Mouse (Mus musculus) kidney, postnatal 14 days (tissue): ENCODE measurements around the gene Hoxd4.

Source experiments
- DNase-seq: peaks from one replicate; pipeline ENCODE4 v3.0.0; 2022; ENCODE audit warnings: mixed read lengths

Hoxd4 gene

DNA sequence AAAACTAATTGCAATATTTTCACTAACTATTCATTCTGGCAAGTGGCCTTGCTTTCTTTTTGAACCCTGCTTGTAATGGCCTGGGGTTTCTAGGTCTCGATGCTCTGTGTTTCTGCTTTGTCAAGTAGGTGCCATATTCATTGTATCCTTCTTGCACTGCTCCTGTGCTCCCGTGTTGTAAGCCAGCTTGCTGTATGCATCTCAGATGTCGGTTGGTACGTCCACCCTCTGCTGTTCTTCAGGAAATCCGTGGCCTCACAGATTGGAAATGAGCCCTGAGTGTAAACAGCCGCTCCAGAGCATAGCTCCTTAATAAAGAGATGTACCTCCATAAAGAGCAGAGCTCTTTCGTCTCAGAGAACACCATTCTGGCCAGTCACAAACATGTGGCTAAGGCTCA, 4.1 kb upstream of the Hoxd4 start:
- DNase-seq = no peak

DNA sequence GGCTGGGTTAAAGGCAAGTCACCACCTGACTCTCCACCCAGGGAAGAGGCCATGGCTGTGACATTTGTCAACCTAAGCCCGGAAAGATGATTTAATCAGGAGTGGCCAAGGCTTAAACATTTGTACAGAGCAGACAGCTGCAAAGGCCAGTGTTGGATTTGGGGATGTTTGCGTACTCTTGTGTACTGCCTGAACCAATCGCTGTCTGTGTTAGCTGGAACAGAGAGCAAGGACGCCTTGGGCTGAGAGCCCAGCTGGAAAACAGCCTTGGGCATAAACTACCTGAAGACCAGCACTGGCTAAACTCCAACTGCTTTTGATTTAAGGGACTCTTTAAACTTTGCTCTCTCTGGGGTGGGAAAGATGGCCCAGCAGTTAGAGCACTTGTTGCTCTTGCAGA, 3.1 kb upstream of the Hoxd4 start:
- peak; percentile 65 for DNase-seq

DNA sequence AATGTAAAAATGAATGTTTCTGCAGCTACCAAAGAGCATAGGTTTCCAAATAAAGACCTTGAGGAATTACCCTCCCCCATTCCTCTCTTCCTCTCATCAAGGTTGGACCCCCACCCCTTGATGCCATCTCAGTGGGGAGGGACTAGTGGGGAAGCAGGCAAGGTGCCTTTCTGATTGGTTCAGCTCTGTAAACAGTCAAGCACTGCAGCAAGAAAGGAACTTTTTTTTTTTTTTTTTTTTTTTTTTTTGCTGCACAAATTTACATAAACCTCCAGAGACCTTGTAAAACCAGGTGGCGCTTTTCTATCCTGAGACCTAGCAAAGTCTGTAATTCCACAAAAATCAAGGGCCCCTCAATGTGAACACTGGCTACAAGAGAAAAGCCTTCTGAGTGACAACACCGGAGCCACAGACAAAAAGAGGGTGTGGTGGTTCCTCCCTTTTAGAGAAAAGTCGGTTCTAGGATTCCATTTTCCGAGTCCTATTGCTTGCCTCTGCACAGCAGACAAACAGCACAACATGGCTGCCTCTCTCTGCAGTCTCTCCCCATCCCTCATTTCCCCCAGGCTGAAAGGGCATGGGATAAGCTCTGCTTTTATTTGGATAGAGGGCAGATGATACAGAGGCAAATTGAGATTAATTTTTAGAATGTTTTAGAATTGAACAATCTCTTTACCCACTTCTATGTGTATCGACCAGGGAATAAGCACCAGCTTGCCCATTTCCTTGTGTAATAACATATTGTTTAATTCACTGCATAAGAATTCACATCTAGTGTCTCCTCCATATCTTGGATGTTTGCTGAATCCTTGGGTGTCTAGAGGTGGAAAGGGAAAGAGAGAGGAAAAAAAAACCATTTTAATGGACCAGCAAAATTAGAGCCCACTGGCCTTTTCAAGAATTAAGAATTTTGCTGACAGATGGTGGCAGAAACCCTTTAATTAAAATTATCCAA, 2.0 kb upstream of the Hoxd4 start:
- no peak for DNase-seq

DNA sequence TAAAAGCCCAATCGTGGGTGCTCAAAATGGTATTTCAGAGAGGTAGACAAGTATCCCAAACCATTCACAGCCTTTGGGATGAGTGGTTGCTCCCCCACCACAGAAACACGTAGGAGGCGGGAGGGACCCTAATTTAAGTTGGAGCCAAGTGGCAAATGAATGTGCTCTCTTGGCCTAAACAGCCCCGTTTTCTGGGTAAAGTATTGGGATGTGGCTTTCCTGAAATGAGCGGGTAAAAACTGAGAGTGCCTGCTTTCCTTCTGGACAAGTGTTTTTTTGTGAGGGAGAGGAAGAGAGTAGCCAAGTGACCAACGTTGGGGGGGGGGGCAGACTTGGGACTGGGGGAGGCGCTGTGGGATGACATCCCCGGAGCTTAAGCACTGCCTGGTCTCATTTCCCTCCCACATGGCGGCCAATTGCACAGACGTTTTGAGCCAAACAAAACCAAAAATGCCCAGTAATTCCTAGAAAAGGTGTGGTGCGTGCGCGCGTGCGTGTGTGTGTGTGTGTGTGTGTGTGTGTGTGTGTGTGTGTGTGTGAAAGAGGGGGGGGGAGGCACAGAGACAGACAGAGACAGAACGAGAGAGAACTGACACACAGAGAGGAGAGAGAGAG, 693 bp upstream of the Hoxd4 start:
- DNase-seq = no peak

DNA sequence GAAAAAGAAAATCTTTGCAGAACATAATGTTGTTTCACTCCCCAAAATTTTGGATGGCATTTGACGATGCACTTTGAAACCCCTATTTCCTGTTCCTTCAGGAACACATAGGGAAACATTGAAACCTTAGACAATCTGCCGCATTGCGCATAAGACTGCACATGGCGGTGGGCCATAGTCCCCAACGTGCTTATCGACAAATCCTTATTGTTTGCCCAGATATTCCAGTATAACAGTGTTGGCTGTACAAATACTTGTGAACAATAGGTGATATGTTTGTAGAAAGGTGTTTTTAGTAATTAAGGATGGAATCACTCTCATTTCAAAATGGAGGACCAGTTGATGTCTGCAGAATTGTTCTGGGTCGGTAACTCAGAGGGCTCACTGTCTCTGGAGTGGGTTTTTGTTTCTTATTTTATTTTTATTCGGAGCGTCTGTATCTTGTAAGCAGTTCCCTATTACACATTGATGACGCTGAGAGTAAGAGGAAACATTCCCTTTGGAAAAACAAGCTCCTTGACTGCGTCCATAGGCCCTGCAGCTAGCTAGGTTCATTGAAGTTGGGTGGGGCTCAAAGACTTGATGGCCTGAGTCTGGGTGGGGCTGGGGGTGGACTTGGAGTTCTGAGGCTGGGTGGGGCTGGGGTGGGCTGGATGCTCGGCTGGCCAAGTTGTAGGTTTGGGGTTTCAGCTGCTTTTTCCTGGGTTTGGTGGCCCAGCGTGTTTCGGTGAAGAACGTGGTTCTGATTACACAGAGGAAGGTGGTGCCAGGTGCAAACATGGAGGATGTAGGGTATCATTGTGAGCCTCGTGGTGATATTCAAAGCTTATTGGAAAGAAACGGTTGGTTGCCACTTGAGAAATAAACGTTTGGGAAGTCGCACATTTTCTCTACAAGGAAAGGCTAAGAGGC, 1.8 kb downstream of the Hoxd4 start:
- DNase-seq = no peak

DNA sequence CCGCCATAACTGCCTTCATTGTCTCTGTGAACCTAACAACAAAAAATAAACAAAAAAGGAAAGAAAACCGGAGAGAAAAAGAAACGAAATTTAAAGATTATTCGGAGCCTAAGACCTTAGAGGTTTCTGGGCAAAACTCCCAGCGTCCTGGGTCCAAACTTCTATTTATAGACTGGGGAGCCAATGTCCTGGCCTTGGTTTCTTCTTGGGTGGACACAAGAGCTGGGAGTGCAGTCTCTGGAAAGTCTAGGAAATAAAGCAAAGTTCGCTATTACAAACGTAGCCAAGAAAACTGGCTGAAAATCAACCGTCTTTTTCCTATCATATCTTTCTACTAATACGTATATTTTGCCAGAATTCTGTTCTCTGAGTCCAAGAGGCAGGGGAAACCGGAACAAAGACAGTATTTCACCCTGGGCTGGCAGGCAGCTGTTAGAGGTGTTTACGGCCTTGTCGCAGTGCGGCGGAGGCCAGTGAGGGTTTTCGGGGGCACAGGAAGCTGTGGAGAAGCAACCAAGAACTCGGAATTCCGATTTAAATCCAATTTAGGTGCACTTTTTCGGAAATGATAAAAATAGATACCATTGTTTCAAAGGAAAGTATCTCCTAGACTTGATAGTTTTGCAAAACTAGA, 2.5 kb downstream of the Hoxd4 start:
- no peak for DNase-seq

DNA sequence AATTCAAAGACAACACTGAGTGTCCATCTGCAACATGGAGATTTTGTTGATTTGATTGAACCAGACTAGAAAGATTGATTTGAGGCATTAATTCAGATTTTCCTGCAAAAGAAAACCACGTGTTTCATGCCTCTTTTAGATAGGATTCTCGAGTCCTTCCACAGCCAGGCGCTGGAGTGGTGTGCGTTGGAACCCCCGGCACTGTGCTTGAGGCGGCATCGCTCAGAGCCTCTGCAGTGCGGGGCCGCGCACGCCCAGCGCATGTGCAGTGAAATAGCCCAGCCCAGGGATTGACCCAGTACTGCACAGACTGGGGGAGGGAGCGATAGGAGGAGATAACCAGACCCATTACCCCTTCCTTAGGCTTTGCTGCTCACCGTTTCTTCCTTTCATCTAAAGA, 3.2 kb downstream of the Hoxd4 start:
- peak; percentile 72 for DNase-seq

DNA sequence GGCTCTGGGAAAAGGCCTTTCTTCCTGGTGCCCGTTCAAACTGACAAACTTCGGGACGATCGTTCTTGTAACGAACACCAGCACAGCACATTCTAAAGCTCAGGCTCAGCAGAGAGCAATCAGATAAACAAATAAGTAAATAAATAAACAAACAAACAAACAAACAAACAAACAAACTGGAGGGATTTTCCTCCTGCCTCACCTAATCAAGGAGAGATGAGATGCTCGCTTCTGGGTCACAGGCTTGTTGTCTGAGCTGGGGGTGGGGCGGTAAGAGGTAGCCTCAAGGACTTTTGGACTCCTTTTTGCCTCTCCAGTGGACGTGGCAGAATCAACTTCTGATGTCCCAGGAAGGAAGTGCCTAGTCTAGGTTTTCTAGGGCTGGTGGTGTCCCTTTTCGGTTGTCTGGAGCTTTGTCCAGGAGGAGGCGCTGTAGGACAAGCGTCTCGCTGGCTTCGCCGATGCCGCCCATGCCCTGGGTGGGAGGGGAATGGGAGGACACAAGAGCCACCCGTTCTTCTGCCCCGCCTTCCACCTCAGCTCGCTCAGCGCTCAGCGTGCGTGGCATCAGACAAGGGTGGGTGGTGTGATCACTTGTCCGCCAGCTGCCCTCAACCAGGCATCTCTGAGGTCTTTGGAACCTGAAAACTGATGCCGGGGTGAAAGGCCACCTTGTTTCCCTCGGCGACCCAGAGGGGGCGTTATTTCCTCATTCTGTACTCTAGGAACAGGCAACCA, 3.9 kb downstream of the Hoxd4 start:
- DNase-seq = peak; percentile 94

DNA sequence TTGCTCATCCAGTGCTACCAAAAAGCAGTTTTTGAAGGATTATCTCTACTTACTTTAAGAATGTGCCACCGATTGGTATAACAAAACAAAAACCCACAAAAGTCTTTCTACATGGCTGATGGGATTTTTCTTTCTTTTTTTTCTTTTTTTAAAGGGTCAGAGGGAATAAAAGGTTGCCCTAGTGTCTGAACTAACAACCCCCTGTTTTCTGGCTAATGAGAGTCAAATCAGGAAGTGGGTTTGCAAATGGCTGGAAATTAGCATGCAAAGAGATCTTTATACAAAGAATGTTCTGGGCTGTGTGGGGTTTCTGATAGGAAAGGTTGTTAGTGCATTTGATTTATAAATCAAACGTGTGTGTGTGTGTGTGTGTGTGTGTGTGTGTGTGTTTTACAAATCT, 8.7 kb downstream of the Hoxd4 start:
- no peak for DNase-seq

DNA sequence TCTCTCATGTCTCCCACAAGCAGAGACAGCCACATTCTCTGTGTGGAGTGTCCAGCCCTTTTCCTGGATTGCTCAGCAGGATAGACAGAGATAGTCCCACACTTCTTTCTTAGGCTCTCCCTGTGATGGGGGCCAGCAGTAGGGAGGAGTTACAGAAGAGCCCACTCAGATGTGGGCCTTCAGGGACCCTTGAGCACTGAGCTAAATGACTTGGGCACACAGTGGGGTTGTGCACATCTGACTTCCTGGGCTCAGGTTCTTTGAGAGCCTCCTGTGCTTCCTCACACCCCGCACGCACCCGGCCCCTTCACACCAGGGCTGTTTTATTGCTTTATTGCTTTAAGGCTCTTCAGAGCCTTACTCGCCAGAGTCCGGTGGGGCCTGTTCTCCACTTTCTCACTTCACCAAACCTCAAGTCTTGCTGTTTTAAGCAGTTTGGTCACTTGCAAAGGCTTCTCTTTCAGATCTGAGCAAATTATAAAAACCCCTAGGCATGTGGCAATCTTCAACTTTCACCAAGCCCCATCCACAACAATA, 9.3 kb downstream of the Hoxd4 start:
- DNase-seq = no peak

DNA sequence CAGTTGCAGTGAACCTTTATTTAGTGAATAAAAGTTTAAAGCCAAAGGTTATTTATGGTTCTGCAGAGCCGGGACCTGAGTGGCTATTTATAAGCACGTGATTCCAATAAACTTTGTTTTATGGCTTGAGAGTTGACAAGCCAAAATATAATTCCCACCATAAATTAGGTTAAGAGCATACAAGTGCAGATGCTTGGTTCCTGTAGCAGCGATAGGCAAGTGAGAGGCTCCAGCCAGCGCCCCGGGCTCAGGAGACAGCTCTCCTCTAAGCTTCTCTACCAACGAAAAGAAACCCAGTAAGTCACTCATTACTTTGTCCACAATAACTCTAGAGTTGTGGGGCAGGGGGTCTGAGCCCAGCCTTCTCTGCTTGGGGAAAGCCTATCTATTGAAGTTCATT, 10.2 kb downstream of the Hoxd4 start:
- peak; percentile 44 for DNase-seq

DNA sequence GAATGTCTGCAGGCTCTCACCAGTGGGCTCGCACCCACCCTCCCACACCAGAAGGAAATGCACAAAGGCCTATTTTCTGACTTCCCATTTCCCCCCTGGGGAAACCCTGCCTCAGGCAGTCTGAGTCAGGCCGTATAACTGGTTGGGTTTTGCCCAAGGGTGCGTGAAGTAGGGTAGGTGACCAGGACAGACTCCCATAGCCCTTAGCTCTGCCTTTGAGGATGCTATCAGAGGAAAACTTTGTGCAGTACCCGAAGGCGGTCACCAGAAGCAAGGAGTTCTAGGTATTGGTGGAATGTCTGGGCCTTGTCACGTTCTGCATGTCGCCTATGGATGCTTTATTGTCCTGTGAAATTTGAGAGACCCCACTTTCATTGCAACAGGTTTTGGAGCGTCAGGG, 11.2 kb downstream of the Hoxd4 start:
- no peak for DNase-seq

DNA sequence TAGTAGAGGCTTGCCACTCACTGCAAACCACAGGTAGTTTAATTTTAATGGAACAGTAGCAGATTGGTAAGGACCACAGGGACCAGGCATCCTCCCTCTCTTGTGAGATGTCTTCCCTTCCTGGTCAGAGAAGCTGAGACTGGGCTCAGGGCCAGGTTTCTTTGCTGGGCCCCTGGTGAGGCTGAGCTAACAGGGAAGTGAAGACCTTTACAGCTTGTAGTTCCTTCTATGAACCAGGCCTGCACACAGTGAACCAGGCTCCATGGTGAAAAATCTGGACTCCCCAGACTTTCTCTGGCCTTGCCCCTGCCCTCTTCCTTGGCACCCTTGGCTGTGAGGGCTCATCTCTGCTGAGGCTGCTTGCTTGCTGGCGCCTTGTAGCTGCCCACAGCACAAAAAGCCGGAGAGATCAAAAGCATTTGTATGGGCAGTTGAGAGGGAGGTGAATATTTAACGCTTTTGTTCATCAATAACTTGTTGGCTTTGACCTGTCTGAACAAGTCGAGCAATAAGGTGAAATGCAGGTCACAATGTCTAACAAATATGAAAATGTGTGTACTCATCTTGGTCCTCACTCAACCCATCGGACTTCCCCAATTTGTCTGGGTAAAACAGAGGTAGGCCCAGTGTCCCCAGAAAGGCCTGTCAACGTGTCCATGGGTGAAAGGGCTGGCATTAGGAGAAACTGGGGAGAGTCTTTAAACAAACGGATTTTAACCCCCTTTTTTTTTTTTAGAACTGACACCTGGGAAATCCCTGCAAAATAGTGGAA, 12.7 kb downstream of the Hoxd4 start:
- DNase-seq = peak; percentile 64

DNA sequence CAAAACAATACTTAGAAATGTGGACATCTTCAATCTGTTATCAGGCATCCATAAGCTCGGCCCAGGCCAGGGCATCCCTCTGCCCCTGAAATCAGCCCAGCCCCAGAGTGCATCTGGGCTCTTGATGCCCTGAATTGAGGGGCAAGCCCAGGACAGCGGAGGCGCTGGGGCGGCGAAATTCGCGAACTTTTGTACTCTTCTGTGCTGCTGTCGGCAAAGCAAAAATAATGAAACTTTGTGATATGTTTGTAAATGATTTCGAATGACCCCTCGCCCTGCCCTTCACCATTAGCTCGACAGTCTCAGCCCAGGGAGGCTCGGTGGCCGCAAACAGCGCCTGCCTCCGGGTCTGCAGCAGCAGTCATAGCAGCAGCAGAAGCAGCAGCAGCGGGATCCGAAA, 13.4 kb downstream of the Hoxd4 start:
- no peak for DNase-seq

DNA sequence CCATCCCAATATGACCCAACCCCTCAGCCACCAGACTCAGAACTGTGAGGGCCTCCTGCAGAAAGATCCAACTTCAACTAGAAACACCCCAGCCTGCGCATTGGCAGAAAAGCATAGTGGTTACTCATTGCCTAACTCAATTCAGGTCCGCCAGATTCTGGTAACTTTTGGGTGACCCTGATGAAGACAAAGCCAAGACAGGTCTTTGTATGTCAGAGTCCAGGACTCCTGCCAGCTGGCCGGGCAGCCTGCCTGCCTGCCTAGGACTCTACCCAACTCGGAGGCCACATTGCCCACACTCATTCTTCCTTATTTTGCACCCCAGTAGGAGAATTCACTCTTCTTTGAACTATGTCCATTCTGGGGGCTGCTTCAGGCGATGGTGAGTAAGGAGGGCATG, 14.8 kb downstream of the Hoxd4 start, which contains the start of gene Gm28230:
TSS of gene Gm28230 (plus strand) at position 178 of the 400 bp plus-strand sequence.
- peak; percentile 51 for DNase-seq

DNA sequence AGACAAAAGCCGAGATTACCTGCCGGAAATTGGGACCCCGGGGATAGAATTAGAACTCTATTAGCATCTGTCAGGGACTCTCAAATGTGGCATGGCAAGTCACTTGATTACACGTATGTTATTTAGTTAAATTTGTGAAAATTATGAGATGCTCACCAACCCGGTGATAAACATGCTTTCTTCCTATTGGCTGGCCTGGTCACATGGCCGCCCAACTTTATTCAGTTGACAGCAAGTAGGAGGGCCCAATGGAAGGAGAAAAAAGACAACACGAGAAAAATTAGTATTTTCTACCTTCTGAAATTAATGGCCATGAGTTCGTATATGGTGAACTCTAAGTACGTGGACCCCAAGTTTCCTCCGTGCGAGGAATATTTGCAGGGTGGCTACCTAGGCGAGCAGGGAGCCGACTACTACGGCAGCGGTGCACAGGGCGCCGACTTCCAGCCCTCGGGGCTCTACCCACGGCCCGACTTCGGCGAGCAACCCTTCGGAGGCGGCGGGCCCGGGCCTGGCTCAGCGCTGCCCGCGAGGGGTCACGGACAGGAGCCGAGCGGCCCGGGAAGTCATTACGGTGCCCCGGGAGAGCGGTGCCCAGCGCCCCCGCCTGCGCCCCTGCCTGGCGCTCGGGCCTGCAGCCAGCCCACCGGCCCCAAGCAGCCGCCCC, 15.4 kb downstream of the Hoxd4 start:
- DNase-seq = peak; percentile 35

DNA sequence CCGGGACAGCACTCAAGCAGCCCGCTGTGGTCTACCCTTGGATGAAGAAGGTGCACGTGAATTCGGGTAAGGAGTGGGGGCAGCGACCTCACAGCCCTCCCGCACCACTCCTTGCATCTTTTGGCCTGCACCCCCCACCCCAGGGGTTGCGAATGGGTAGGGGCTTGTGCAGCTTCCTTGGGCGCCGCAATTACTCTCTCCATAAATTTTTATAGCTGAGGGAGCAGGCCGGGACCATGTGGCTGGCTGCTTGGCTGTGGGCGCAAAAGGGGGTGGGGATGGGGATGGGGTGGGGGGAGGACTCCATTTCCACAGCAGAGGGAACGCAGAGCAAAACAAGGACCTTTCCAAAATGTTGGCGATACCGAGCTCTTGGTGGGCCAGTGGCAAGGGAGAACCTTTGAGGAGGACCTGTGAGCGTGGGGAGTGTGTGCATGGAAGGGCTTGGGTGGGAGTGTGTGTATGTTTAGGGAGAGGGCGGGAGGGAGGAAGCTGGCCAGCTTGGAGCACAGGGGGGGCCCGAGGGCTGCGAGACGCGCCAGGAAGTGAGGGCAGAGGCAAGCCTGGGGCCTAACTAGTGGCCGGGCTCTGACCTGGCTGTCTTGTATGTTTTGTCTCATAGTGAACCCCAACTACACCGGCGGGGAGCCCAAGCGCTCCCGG, 16.0 kb downstream of the Hoxd4 start:
- peak; percentile 26 for DNase-seq

DNA sequence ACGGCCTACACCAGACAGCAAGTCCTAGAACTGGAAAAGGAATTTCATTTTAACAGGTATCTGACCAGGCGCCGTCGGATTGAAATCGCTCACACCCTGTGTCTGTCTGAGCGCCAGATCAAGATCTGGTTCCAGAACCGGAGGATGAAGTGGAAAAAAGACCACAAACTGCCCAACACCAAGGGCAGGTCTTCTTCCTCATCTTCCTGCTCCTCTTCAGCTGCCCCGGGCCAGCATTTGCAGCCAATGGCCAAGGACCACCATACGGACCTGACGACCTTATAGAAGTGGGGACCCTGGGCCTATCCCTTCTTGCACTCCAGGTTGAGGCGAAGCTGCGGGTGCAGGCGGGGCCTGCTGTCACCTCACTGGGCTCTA, 16.6 kb downstream of the Hoxd4 start:
- DNase-seq = no peak

DNA sequence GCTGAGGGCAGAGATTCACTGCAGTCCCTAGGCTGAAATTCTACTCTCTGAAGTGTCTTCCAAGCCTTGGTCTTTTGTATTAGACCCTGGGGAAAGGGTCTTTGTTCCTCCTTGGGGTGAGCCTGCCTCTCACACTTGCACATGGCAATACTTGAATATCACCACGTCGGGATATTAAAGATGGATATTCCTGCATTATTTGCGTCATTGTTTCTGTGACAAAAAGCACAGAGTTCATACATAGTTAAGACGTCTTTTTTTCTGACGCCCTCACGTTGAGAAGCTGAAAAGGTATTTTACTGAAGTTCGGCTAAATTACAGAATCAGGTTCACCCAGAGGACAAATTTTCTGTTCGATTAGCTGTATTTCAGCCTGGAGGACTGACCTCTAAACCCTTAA, 18.6 kb downstream of the Hoxd4 start:
- DNase-seq = no peak

DNA sequence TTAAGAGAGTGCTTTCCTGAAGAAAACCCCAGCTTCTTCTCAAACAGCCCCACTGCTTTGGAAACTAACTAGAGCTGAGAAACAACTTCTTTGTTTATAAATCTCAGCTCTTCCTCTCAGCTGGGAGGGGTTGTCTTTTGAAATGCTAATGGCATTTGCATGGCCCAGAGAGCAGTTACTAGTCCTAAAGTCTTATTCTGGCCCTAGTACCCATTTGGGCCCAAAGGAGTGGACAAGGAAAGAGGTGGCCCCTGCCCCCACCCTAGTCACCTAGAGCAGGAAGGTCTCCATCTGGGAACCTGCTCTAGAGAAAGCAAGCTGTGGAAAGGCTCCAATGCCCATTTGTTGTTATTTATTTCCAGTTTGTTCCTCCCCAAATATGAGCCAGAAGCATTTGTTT, 19.3 kb downstream of the Hoxd4 start:
- DNase-seq = no peak
